Comparison of ENCODE assay signal across 27 mouse cellular contexts in genomic region chr6:120065552-120066177, GRCm38 (mm10). TPM values are rescaled to one million over a fixed set of nuclear protein-coding genes. Genes with fewer than 3 reads are reported as not detected.
DNase-seq lines count a peak whose midpoint lies in the region; ATAC-seq and TF ChIP-seq lines count a peak whose summit lies in the region.
"Had no signal": no experiment of that assay in that cellular context is flagged by ENCODE, and none has a peak within 500 bp of the region (broad histone marks: within the 10 kb centered on the region; RNA-seq: fewer than 3 reads in every experiment).

No protein-coding gene starts in this region.

- DNase-seq in thymus, adult 2 months = peak; percentile 31
- no peak for DNase-seq in thymus, adult 18-20 months
- DNase-seq in R1 (ENCODE audit: low read depth, low spot score) = peak; percentile 37
- DNase-seq in limb, embryonic 10.5 days (ENCODE audit: low spot score) = no peak
- no peak for DNase-seq in cerebellum, adult 9-11 months
- DNase-seq in cerebellum, adult 11-12 months = no peak
- DNase-seq: adrenal gland, postnatal 10 days; cerebellum, postnatal 14 days; embryo, embryonic 11 days; gastrocnemius, postnatal 36 days; kidney, adult 8-10 months; kidney, postnatal 25 days; lung, postnatal 10 days; right cerebral cortex, postnatal 25 days had no signal

- no peak for TF ChIP-seq POLR2A in thymus, adult 2 months (IDR thresholded peaks at IDR 0.05; ENCODE audit: control insufficient read depth, extremely low read depth, insufficient read depth, low read length, poor library complexity)

- 39% methylated on average over 6 of the region's 6 CpGs for WGBS in thymus, adult 2 months
- 66% methylated on average over 6 of the region's 6 CpGs for WGBS in limb, embryonic 10.5 days

- peaks cover 14% of the 10 kb centered on the region for H3K4me1 ChIP-seq in thymus, adult 2 months (replicated peaks; ENCODE audit: control insufficient read depth, insufficient read depth, low read length)
- no peaks in the 10 kb centered on the region for H3K4me1 ChIP-seq in limb, embryonic 10.5 days
- H3K4me1 ChIP-seq: forebrain, embryonic 15.5 days; heart, embryonic 15.5 days; hindbrain, embryonic 10.5 days; limb, embryonic 12.5 days; midbrain, embryonic 15.5 days; neural tube, embryonic 15.5 days had no signal

- peak overlapping the region; percentile 69 for H3K27ac ChIP-seq in thymus, adult 2 months (ENCODE audit: control insufficient read depth, insufficient read depth, low read length)
- H3K27ac ChIP-seq in limb, embryonic 10.5 days = no peak overlapping the region
- H3K27ac ChIP-seq: forebrain, embryonic 15.5 days; heart, embryonic 15.5 days; hindbrain, embryonic 10.5 days; hindbrain, postnatal 0 days; limb, embryonic 12.5 days; liver, embryonic 15.5 days; midbrain, embryonic 15.5 days; neural tube, embryonic 15.5 days had no signal

- ATAC-seq in megakaryocyte-erythroid progenitor cell, adult 5-6 weeks (replicated peaks; ENCODE audit: low FRiP score, low TSS enrichment, poor library complexity, severe bottlenecking) = peak; percentile 78; the same call in 1 of the 2 replicates
- ATAC-seq: forebrain, embryonic 15.5 days; hindbrain, postnatal 0 days; midbrain, embryonic 15.5 days had no signal

- H3K4me3 ChIP-seq in thymus, adult 2 months (ENCODE audit: control insufficient read depth, insufficient read depth, low read length) = no peak overlapping the region
- no peak overlapping the region for H3K4me3 ChIP-seq in limb, embryonic 10.5 days
- H3K4me3 ChIP-seq: forebrain, embryonic 15.5 days; heart, embryonic 15.5 days; hindbrain, embryonic 10.5 days; limb, embryonic 12.5 days; liver, embryonic 15.5 days; midbrain, embryonic 15.5 days; myocyte; neural tube, embryonic 15.5 days had no signal

- H3K27me3 ChIP-seq in thymus, adult 2 months (ENCODE audit: control insufficient read depth, insufficient read depth, low read length) = no peaks in the 10 kb centered on the region
- H3K27me3 ChIP-seq in limb, embryonic 10.5 days (ENCODE audit: low read depth, poor library complexity, severe bottlenecking) = no peaks in the 10 kb centered on the region
- H3K27me3 ChIP-seq: forebrain, embryonic 15.5 days; heart, embryonic 15.5 days; limb, embryonic 12.5 days; liver, embryonic 15.5 days; midbrain, embryonic 15.5 days; neural tube, embryonic 15.5 days had no signal

- H3K9me3 ChIP-seq in limb, embryonic 10.5 days (replicated peaks) = no peaks in the 10 kb centered on the region
- H3K9me3 ChIP-seq: forebrain, embryonic 15.5 days; hindbrain, embryonic 10.5 days; limb, embryonic 12.5 days; liver, embryonic 15.5 days; midbrain, embryonic 15.5 days had no signal

- H3K36me3 ChIP-seq in thymus, adult 2 months (ENCODE audit: control insufficient read depth, insufficient read depth, low read length) = no peaks in the 10 kb centered on the region
- H3K36me3 ChIP-seq in limb, embryonic 10.5 days = no peaks in the 10 kb centered on the region
- H3K36me3 ChIP-seq: forebrain, embryonic 15.5 days; heart, embryonic 15.5 days; hindbrain, embryonic 10.5 days; limb, embryonic 12.5 days; liver, embryonic 15.5 days; midbrain, embryonic 15.5 days; neural tube, embryonic 15.5 days had no signal

- TF ChIP-seq CTCF in thymus, adult 2 months (IDR thresholded peaks at IDR 0.05; ENCODE audit: borderline replicate concordance, control insufficient read depth, extremely low read depth, insufficient read depth, low read length, poor library complexity) = no peak

RNA-seq across cellular contexts. Expression of gene Wnk1, which starts 27.2 kb away (rescaled TPM):
- 180 and 194 TPM in 2 replicates for polyA plus RNA-seq in thymus, adult 2 months (2012; rRNA removed)
- 268 and 306 TPM in 2 replicates for total RNA-seq in megakaryocyte-erythroid progenitor cell, adult 5-6 weeks (2014; fragmentation: Nextera tagmentation)
- total RNA-seq in megakaryocyte-erythroid progenitor cell, adult 5-6 weeks (2017) = 123 and 192 TPM in 2 replicates
- 40.5 and 43.9 TPM in 2 replicates for polyA plus RNA-seq in limb, embryonic 10.5 days (2016; fragmentation: Nextera tagmentation; extraction: Ambion mirVana)

RNA-seq across cellular contexts. Expression of gene Ninj2, which starts 27.5 kb away (rescaled TPM):
- 0.26 and 0.33 TPM in 2 replicates for polyA plus RNA-seq in thymus, adult 2 months (2012; rRNA removed)
- total RNA-seq in megakaryocyte-erythroid progenitor cell, adult 5-6 weeks (2014; fragmentation: Nextera tagmentation) = not detected in 2 replicates
- not detected in 2 replicates for total RNA-seq in megakaryocyte-erythroid progenitor cell, adult 5-6 weeks (2017)
- polyA plus RNA-seq in limb, embryonic 10.5 days (2016; fragmentation: Nextera tagmentation; extraction: Ambion mirVana) = 0.31 TPM in 1 of 2 replicates, not detected in the other
- total RNA-seq: adrenal gland, postnatal 10 days; gastrocnemius, postnatal 36 days; heart, adult 8-10 months; hindbrain, postnatal 0 days; megakaryocyte, adult 5-6 weeks had no signal
- polyA plus RNA-seq: forebrain, embryonic 15.5 days; hindbrain, embryonic 10.5 days; hindbrain, postnatal 0 days; limb, embryonic 12.5 days; midbrain, embryonic 15.5 days; stomach, embryonic 16.5 days had no signal

Comparison
In these comparisons a context has a peak if more than half of its experiments do, and no peak if none do; other contexts are left out.
1. DNase-seq: peak in thymus, adult 2 months (single experiment) and R1 (single experiment); none in thymus, adult 18-20 months (0 of 2), limb, embryonic 10.5 days (single experiment), cerebellum, adult 9-11 months (single experiment) and cerebellum, adult 11-12 months (single experiment).